Mouse (Mus musculus) right cerebral cortex, postnatal 10 days (tissue): ENCODE measurements at regions not wholly inside any gene's neighbourhood (a gene's known extent, or its start where the extent isn't known, plus 50 kb on each side); places are given as distances from the start of the nearest gene placed in this dataset.

Experiments
- DNase-seq, 2 experiments: peaks; one replicate each; pipeline ENCODE4 v3.0.0; 2021; ENCODE audit warnings: low spot score in 2 of 2

DNA sequence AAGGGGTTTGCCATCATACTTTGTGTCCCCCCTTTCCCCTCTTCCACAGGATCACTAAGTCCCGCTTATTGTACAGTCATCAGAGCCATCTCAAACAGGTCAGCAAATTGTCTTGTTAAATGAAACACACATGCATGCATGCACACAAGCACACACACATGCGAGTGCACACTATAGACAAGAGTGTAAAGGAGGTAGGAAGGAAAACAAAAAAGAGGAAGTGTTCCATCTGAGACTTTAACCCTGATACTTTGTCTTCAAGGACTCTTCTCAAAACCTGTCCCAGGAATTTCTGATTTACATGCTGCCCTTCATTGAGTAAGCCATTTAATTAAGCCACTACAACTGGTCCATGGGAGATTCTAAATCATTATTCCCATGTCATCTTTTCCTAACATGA lies 75.0 kb upstream of the Nrp1 start:
- DNase-seq, result no peak

DNA sequence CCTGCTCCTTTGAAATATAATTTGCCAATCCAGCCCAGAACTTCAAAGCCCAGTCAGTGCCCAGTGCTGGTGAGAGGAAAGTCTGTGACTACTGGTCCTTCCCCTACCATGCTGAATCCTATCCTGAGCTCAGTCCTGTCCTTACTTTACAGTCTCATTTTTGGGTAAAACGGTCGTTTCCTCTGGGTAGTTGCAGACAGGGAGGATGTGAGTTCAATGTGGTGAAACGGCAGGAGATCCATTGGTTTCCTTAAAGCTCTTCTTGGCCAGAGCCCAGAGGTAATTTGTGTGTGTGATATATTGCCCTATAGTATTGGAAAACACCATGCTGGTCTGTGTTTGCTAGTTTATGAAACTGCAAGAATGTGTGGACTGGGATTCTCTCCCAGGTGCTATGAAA lies 73.6 kb upstream of the Nrp1 start:
- no peak for DNase-seq

DNA sequence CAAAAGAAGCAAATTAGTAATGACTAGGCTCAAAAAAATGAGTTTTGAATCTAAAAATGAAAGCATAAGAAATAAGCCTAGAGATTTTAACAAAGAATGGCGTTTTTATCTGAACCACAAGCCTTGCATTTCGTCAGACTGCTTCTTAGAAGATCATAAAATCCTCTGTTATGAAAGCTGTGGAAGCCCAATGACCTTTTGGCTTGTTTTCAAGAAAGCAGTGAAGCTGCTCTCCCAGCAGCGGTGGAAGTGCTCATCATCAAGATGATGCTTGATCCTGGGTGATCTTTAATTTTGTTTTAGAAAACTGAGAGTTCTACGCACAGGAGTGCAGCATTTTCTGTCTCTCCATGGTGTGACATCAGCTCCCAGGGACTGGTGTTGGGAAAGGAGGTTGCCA lies 68.3 kb upstream of the Nrp1 start:
- no peak for DNase-seq

DNA sequence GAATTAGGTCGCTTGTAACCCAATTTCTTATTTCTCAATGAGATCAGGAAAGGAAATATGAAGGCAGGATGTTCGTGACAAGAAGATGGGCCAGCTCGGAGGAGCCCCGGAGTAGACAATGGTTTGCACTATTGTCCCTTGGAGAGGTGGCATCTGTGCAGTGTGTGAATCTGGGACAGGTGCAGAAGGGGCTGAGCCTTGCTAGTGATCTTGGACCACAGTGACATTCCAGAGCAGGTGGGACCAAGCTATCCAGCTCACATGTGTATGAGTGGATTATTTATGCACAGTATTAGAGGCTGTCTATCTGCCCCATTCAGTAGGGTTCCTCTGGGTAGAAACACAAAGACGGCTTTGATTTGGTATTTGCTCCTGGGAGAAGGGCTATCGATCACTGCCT lies 66.0 kb upstream of the Nrp1 start:
- DNase-seq, result no peak

DNA sequence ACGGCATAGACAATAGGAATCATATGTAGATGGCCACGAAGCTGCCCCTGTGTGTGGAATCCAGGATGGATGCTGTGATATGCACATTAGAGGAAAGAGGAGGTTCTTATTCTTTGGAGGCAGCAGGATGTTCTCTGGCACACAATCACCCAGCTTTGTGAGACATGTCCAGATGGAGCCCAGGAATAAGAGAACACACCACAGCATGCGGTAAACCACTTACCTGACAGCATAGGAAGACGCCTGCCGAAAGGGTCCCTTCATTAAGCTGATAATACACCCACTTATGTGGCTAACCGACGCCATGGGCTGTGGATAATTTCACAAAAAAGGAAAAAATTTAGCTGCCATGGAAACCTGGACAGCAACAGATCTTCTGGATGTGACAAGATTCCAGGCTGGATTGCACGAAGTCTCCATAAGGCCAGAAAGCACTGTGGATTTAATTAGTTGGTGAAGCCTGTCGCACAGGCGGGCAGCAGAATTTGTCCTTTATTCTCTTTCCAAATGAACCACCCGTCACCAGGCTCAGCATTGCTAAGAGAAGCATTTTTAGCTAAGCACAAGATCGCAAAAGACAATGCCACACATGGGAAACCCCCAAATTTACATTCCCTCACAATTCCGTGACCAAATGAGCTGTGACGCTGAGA lies 61.5 kb upstream of the Nrp1 start:
- DNase-seq, result peak; percentile 60 to 80

DNA sequence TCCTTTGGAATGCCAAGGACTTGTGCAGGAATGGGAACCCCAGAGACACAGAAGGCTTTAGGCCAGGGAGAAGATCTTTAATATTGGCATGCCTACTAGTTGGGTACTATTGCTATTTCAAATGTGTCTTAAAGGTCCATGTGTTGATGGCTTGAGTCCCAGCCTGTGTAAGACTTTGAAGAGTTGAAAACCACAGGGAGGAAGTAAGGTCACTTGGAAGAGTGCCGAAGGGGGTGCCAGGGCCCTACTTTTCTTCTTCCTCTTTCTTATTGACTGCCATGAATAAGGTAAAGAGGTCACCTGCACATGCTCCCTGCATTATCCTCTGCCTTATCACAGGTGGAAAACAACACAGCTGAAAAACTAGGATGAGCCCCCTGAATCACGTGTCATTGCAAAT lies 56.1 kb upstream of the Nrp1 start:
- DNase-seq, result peak in 1 of 2 experiments; percentile 29
